Mouse (Mus musculus): ENCODE results near the gene Pltp. TPM values are rescaled to one million over a fixed set of nuclear protein-coding genes. Genes with fewer than 3 reads are reported as not detected.

Pltp gene
- polyA plus RNA-seq, 1 experiment: 55.9 TPM

GRCm38 (mm10) chr2:164793772-164794171, 63.7 kb downstream of the Pltp start:
- H3K36me3 ChIP-seq (ENCODE audit: control insufficient read depth, insufficient read depth, low read length, poor library complexity, severe bottlenecking): peaks cover 13% of the 10 kb centered on the region
- H3K4me1 ChIP-seq (ENCODE audit: control insufficient read depth, insufficient read depth, low read length): peaks cover 7% of the 10 kb centered on the region
- peak overlapping the region; percentile 10; the same call in 1 of the 2 replicates for H3K27ac ChIP-seq (ENCODE audit: insufficient read depth, low read length)
- no peak overlapping the region for H3K9ac ChIP-seq (ENCODE audit: low read depth, poor library complexity, severe bottlenecking)
- TF ChIP-seq CTCF (IDR thresholded peaks at IDR 0.05; ENCODE audit: low read depth, low read length) (no peak), EP300 (IDR thresholded peaks at IDR 0.05; ENCODE audit: insufficient read depth, low read depth, low read length) (no peak), POLR2A (IDR thresholded peaks at IDR 0.05; ENCODE audit: insufficient read depth, low read length) (no peak)
- no peak overlapping the region for H3K4me3 ChIP-seq (ENCODE audit: low read depth, low read length)
- H3K9me3 ChIP-seq (replicated peaks; ENCODE audit: control insufficient read depth, insufficient read depth, low read length, poor library complexity, severe bottlenecking): no peaks in the 10 kb centered on the region
- H3K27me3 ChIP-seq (ENCODE audit: control insufficient read depth, insufficient read depth, low read length, poor library complexity, severe bottlenecking): no peaks in the 10 kb centered on the region

- no peaks in the 10 kb centered on the region for H3K9me3 ChIP-seq (replicated peaks; ENCODE audit: control insufficient read depth, insufficient read depth, low read length, poor library complexity, severe bottlenecking)
- no peak overlapping the region for H3K9ac ChIP-seq (ENCODE audit: low read depth, poor library complexity, severe bottlenecking)
- peaks cover 12% of the 10 kb centered on the region for H3K4me1 ChIP-seq (ENCODE audit: control insufficient read depth, insufficient read depth, low read length)
- peak overlapping the region; percentile 10; the same call in 1 of the 2 replicates for H3K27ac ChIP-seq (ENCODE audit: insufficient read depth, low read length)
- H3K4me3 ChIP-seq (ENCODE audit: low read depth, low read length): no peak overlapping the region
- peaks cover 12% of the 10 kb centered on the region for H3K36me3 ChIP-seq (ENCODE audit: control insufficient read depth, insufficient read depth, low read length, poor library complexity, severe bottlenecking)
- TF ChIP-seq CTCF (IDR thresholded peaks at IDR 0.05; ENCODE audit: low read depth, low read length): peak; percentile 55
- no peak for TF ChIP-seq EP300 (IDR thresholded peaks at IDR 0.05; ENCODE audit: insufficient read depth, low read depth, low read length)
- H3K27me3 ChIP-seq (ENCODE audit: control insufficient read depth, insufficient read depth, low read length, poor library complexity, severe bottlenecking): no peaks in the 10 kb centered on the region
Measured at GRCm38 (mm10) chr2:164793236-164793635, 64.3 kb downstream of the Pltp start.

- no peak overlapping the region for H3K27ac ChIP-seq (ENCODE audit: insufficient read depth, low read length)
- H3K4me3 ChIP-seq (ENCODE audit: low read depth, low read length): no peak overlapping the region
- H3K9me3 ChIP-seq (replicated peaks; ENCODE audit: control insufficient read depth, insufficient read depth, low read length, poor library complexity, severe bottlenecking): no peaks in the 10 kb centered on the region
- peaks cover 8% of the 10 kb centered on the region for H3K36me3 ChIP-seq (ENCODE audit: control insufficient read depth, insufficient read depth, low read length, poor library complexity, severe bottlenecking)
- H3K4me1 ChIP-seq (ENCODE audit: control insufficient read depth, insufficient read depth, low read length): peaks cover 13% of the 10 kb centered on the region
- H3K9ac ChIP-seq (ENCODE audit: low read depth, poor library complexity, severe bottlenecking): no peak overlapping the region
- no peaks in the 10 kb centered on the region for H3K27me3 ChIP-seq (ENCODE audit: control insufficient read depth, insufficient read depth, low read length, poor library complexity, severe bottlenecking)
- TF ChIP-seq CTCF (IDR thresholded peaks at IDR 0.05; ENCODE audit: low read depth, low read length) (no peak), POLR2A (IDR thresholded peaks at IDR 0.05; ENCODE audit: insufficient read depth, low read length) (no peak), EP300 (IDR thresholded peaks at IDR 0.05; ENCODE audit: insufficient read depth, low read depth, low read length) (no peak)
Measured at GRCm38 (mm10) chr2:164792400-164793190, 64.9 kb downstream of the Pltp start.

GRCm38 (mm10) chr2:164791841-164792261, 65.7 kb downstream of the Pltp start:
- H3K36me3 ChIP-seq (ENCODE audit: control insufficient read depth, insufficient read depth, low read length, poor library complexity, severe bottlenecking): peaks cover 5% of the 10 kb centered on the region; the same call in 1 of the 2 replicates
- TF ChIP-seq CTCF (IDR thresholded peaks at IDR 0.05; ENCODE audit: low read depth, low read length): no peak
- no peaks in the 10 kb centered on the region for H3K9me3 ChIP-seq (replicated peaks; ENCODE audit: control insufficient read depth, insufficient read depth, low read length, poor library complexity, severe bottlenecking)
- no peak overlapping the region for H3K27ac ChIP-seq (ENCODE audit: insufficient read depth, low read length)
- no peaks in the 10 kb centered on the region for H3K27me3 ChIP-seq (ENCODE audit: control insufficient read depth, insufficient read depth, low read length, poor library complexity, severe bottlenecking)
- no peak overlapping the region for H3K4me3 ChIP-seq (ENCODE audit: low read depth, low read length)
- H3K4me1 ChIP-seq (ENCODE audit: control insufficient read depth, insufficient read depth, low read length): peaks cover 13% of the 10 kb centered on the region
- H3K9ac ChIP-seq (ENCODE audit: low read depth, poor library complexity, severe bottlenecking): no peak overlapping the region

- H3K4me3 ChIP-seq (ENCODE audit: low read depth, low read length): no peak overlapping the region
- no peak overlapping the region for H3K27ac ChIP-seq (ENCODE audit: insufficient read depth, low read length)
- H3K4me1 ChIP-seq (ENCODE audit: control insufficient read depth, insufficient read depth, low read length): peaks cover 13% of the 10 kb centered on the region
- TF ChIP-seq EP300 (IDR thresholded peaks at IDR 0.05; ENCODE audit: insufficient read depth, low read depth, low read length) (no peak), POLR2A (IDR thresholded peaks at IDR 0.05; ENCODE audit: insufficient read depth, low read length) (no peak), CTCF (IDR thresholded peaks at IDR 0.05; ENCODE audit: low read depth, low read length) (no peak)
- H3K9me3 ChIP-seq (replicated peaks; ENCODE audit: control insufficient read depth, insufficient read depth, low read length, poor library complexity, severe bottlenecking): no peaks in the 10 kb centered on the region
- no peaks in the 10 kb centered on the region; the same call in 1 of the 2 replicates for H3K36me3 ChIP-seq (ENCODE audit: control insufficient read depth, insufficient read depth, low read length, poor library complexity, severe bottlenecking)
- no peak overlapping the region for H3K9ac ChIP-seq (ENCODE audit: low read depth, poor library complexity, severe bottlenecking)
- no peaks in the 10 kb centered on the region for H3K27me3 ChIP-seq (ENCODE audit: control insufficient read depth, insufficient read depth, low read length, poor library complexity, severe bottlenecking)
Measured at GRCm38 (mm10) chr2:164790451-164790850, 67.1 kb downstream of the Pltp start.

Other genes with a start within 250 kb of the Pltp start
- not detected in 2 replicates for gene Wfdc6b, start 244.2 kb downstream of the Pltp start, polyA plus RNA-seq (2011; ENCODE audit: insufficient read depth, insufficient read length, low read depth, missing spikeins)
- not detected in 2 replicates for gene Wfdc8, start 244.1 kb downstream of the Pltp start, polyA plus RNA-seq (2011; ENCODE audit: insufficient read depth, insufficient read length, low read depth, missing spikeins)
- gene Wfdc16, start 218.9 kb downstream of the Pltp start, polyA plus RNA-seq (2011; ENCODE audit: insufficient read depth, insufficient read length, low read depth, missing spikeins): not detected in 2 replicates
- not detected in 2 replicates for gene Wfdc10, start 201.7 kb downstream of the Pltp start, polyA plus RNA-seq (2011; ENCODE audit: insufficient read depth, insufficient read length, low read depth, missing spikeins)
- gene Wfdc9, start 201.1 kb downstream of the Pltp start, polyA plus RNA-seq (2011; ENCODE audit: insufficient read depth, insufficient read length, low read depth, missing spikeins): not detected in 2 replicates
- gene Wfdc11, start 183.6 kb downstream of the Pltp start, polyA plus RNA-seq (2011; ENCODE audit: insufficient read depth, insufficient read length, low read depth, missing spikeins): not detected in 2 replicates
- gene Wfdc13, start 172.6 kb downstream of the Pltp start, polyA plus RNA-seq (2011; ENCODE audit: insufficient read depth, insufficient read length, low read depth, missing spikeins): 0.57 TPM in 1 of 2 replicates, not detected in the other
- not detected in 2 replicates for gene Spint4, start 159.2 kb downstream of the Pltp start, polyA plus RNA-seq (2011; ENCODE audit: insufficient read depth, insufficient read length, low read depth, missing spikeins)
- gene Spint5, start 142.4 kb downstream of the Pltp start, polyA plus RNA-seq (2011; ENCODE audit: insufficient read depth, insufficient read length, low read depth, missing spikeins): not detected in 2 replicates
- 0.60 and 1.7 TPM in 2 replicates for gene Wfdc3, start 111.8 kb downstream of the Pltp start, polyA plus RNA-seq (2011; ENCODE audit: insufficient read depth, insufficient read length, low read depth, missing spikeins)
- 26.7 and 30.4 TPM in 2 replicates for gene Dnttip1, start 111.7 kb downstream of the Pltp start, polyA plus RNA-seq (2011; ENCODE audit: insufficient read depth, insufficient read length, low read depth, missing spikeins)
- 366 and 371 TPM in 2 replicates for gene Ube2c, start 87.8 kb downstream of the Pltp start, polyA plus RNA-seq (2011; ENCODE audit: insufficient read depth, insufficient read length, low read depth, missing spikeins)
- gene Tnnc2, start 77.7 kb downstream of the Pltp start, polyA plus RNA-seq (2011; ENCODE audit: insufficient read depth, insufficient read length, low read depth, missing spikeins): 0.88 and 1.6 TPM in 2 replicates
- 10.7 and 11.2 TPM in 2 replicates for gene Snx21, start 71.9 kb downstream of the Pltp start, polyA plus RNA-seq (2011; ENCODE audit: insufficient read depth, insufficient read length, low read depth, missing spikeins)
- gene Acot8, start 52.8 kb downstream of the Pltp start, polyA plus RNA-seq (2011; ENCODE audit: insufficient read depth, insufficient read length, low read depth, missing spikeins): 15.0 and 15.7 TPM in 2 replicates
- 10.7 and 12.1 TPM in 2 replicates for gene Zswim3, start 52.6 kb downstream of the Pltp start, polyA plus RNA-seq (2011; ENCODE audit: insufficient read depth, insufficient read length, low read depth, missing spikeins)
- 39.5 and 50.0 TPM in 2 replicates for gene Zswim1, start 35.0 kb downstream of the Pltp start, polyA plus RNA-seq (2011; ENCODE audit: insufficient read depth, insufficient read length, low read depth, missing spikeins)
- not detected in 2 replicates for gene Spata25, start 29.2 kb downstream of the Pltp start, polyA plus RNA-seq (2011; ENCODE audit: insufficient read depth, insufficient read length, low read depth, missing spikeins)
- gene Ctsa, start 24.8 kb downstream of the Pltp start, polyA plus RNA-seq (2011; ENCODE audit: insufficient read depth, insufficient read length, low read depth, missing spikeins): 75.3 and 83.4 TPM in 2 replicates
- gene Neurl2, start 24.3 kb downstream of the Pltp start, polyA plus RNA-seq (2011; ENCODE audit: insufficient read depth, insufficient read length, low read depth, missing spikeins): 2.2 and 2.8 TPM in 2 replicates
- 30.2 and 30.9 TPM in 2 replicates for gene Pcif1, start 21.6 kb upstream of the Pltp start, polyA plus RNA-seq (2011; ENCODE audit: insufficient read depth, insufficient read length, low read depth, missing spikeins)
- 9.1 and 10.6 TPM in 2 replicates for gene Zfp335, start 54.0 kb upstream of the Pltp start, polyA plus RNA-seq (2011; ENCODE audit: insufficient read depth, insufficient read length, low read depth, missing spikeins)
- 5.8 and 6.2 TPM in 2 replicates for gene Mmp9, start 83.1 kb upstream of the Pltp start, polyA plus RNA-seq (2011; ENCODE audit: insufficient read depth, insufficient read length, low read depth, missing spikeins)
- 1.6 and 1.9 TPM in 2 replicates for gene Slc12a5, start 103.1 kb upstream of the Pltp start, polyA plus RNA-seq (2011; ENCODE audit: insufficient read depth, insufficient read length, low read depth, missing spikeins)
- 30.8 and 33.7 TPM in 2 replicates for gene Ncoa5, start 177.2 kb upstream of the Pltp start, polyA plus RNA-seq (2011; ENCODE audit: insufficient read depth, insufficient read length, low read depth, missing spikeins)
- gene Cd40, start 197.9 kb upstream of the Pltp start, polyA plus RNA-seq (2011; ENCODE audit: insufficient read depth, insufficient read length, low read depth, missing spikeins): 5.3 and 5.8 TPM in 2 replicates
- not detected in 2 replicates for gene 1700025C18Rik, start 233.0 kb upstream of the Pltp start, polyA plus RNA-seq (2011; ENCODE audit: insufficient read depth, insufficient read length, low read depth, missing spikeins)

Measured in ES-Bruce4 (cell line).